Mouse (Mus musculus) stomach, adult 2 months (tissue): ENCODE measurements around the gene Gprc5a. TPM values are rescaled to one million over a fixed set of nuclear protein-coding genes. Genes with fewer than 3 reads are reported as not detected.

Experiments
- polyA plus RNA-seq: library from polyadenylated mRNA; depleted of rRNA; stranded (reverse); fragments of >200 nt; gene quantifications from 2 replicates; pipeline ENCODE4 v1.2.3, GENCODE M21; 2012; rRNA removed

The Gprc5a gene
- 20.7 and 23.6 TPM in 2 replicates for polyA plus RNA-seq

GRCm38 (mm10) chr6:135065236-135065957, at the start of gene Gprc5a:
Gprc5a (plus strand) TSS chr6:135065651.

GRCm38 (mm10) chr6:135118183-135118582, 52.7 kb downstream of the Gprc5a start, which contains the start of gene Gprc5d:
Gprc5d (minus strand) TSS chr6:135118283.

Other genes with a start within 250 kb of the Gprc5a start
- 2.0 and 2.9 TPM in 2 replicates for gene Crebl2, start 235.5 kb upstream of the Gprc5a start, polyA plus RNA-seq
- 1.6 and 3.9 TPM in 2 replicates for gene Gpr19, start 167.1 kb upstream of the Gprc5a start, polyA plus RNA-seq
- gene Cdkn1b, start 145.2 kb upstream of the Gprc5a start, polyA plus RNA-seq, result 7.5 and 8.4 TPM in 2 replicates
- gene Apold1, start 83.9 kb upstream of the Gprc5a start, polyA plus RNA-seq, result 0.52 and 0.54 TPM in 2 replicates
- 13.2 and 13.4 TPM in 2 replicates for gene Ddx47, start 54.0 kb upstream of the Gprc5a start, polyA plus RNA-seq
- gene Gprc5d, start 52.6 kb downstream of the Gprc5a start, polyA plus RNA-seq, result 0.18 TPM in 1 of 2 replicates, not detected in the other
- gene Fam234b, start 132.3 kb downstream of the Gprc5a start, polyA plus RNA-seq, result 11.7 and 12.2 TPM in 2 replicates
- 10.6 and 12.2 TPM in 2 replicates for gene Hebp1, start 132.4 kb downstream of the Gprc5a start, polyA plus RNA-seq
- gene Gsg1, start 188.7 kb downstream of the Gprc5a start, polyA plus RNA-seq, result 0.11 and 0.13 TPM in 2 replicates
- gene Pbp2, start 244.8 kb downstream of the Gprc5a start, polyA plus RNA-seq, result 0.06 and 0.09 TPM in 2 replicates